Mouse (Mus musculus) adrenal gland, postnatal 4 days (tissue): ENCODE measurements around the gene Iqcm. TPM values are rescaled to one million over a fixed set of nuclear protein-coding genes. Genes with fewer than 3 reads are reported as not detected.

Source experiments
- total RNA-seq, 2 experiments: library from RNA; stranded (reverse); gene quantifications; 2 replicates each; pipeline ENCODE4 v1.2.3; 2021

The Iqcm gene
- total RNA-seq, 2 experiments from 2014 or later: not detected

Other genes starting within 250 kb of the Iqcm start
- 1 to 10 TPM; 3.1 to 3.4 TPM for gene Rasd2, start 234.8 kb upstream of the Iqcm start, total RNA-seq
- gene Gm10358, start 42.1 kb upstream of the Iqcm start, total RNA-seq: not detected